Mouse (Mus musculus) small intestine, adult 2 months (tissue): ENCODE measurements around the gene Snrpa1.

ENCODE experiments used
- CTCF ChIP-seq: fragments of 200-500 bp; IDR thresholded peaks from 2 replicates; pipeline ENCODE4 v1.5.1; 2012; ENCODE audit warnings: low read depth, mild to moderate bottlenecking, control low read depth, inconsistent platforms, low read length, moderate library complexity, mixed read lengths; ENCODE audit not compliant: insufficient replicate concordance, insufficient read length; ENCODE audit errors: extremely low read depth
- POLR2A ChIP-seq: fragments of 200-500 bp; IDR thresholded peaks from 2 replicates; pipeline ENCODE4 v1.6.1; 2012; ENCODE audit warnings: low read depth, mild to moderate bottlenecking, control low read depth, inconsistent platforms, low read length, moderate library complexity

DNA sequence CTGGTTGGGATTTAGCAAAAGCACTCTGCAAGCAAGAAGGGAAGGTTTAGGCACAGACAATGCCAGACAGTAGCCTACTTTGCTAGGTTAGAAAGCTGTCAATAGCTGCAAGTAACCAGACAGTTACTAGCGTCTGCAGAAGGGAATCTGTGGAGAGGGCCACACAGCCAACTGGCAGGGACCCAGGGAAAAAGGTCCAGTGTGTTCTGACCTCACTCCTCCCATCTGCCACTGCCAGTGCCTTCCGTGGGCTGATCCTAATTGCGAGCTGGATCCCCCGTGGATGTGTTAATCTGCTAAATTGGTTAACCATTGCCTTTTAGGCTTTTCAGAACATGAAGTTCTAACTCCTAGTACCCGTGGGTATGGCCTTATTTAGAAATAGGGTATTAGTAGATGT lies 35.3 kb downstream of the Snrpa1 start:
- TF ChIP-seq POLR2A (no peak), CTCF (no peak)
